Mouse (Mus musculus): ENCODE results near the gene Ankle1.

- TF ChIP-seq CTCF (conservative IDR thresholded peaks at IDR 0.05; ENCODE audit: low read length): peak; percentile 40
- no peak for TF ChIP-seq NANOG (IDR thresholded peaks at IDR 0.05; ENCODE audit: borderline replicate concordance, low read length)
These were observed 547 bp downstream of the Ankle1 start for GRCm38 (mm10) chr8:71406099-71407015.
